10 mouse cellular contexts compared by ENCODE assay signal in genomic region chr11:89185862-89186261, GRCm38 (mm10).
A peak's percentile ranks its signal among the peaks of the same experiment; 100 is the strongest.
DNase-seq lines count a peak whose midpoint lies in the region; ATAC-seq and TF ChIP-seq lines count a peak whose summit lies in the region.
"Had no signal": no experiment of that assay in that cellular context is flagged by ENCODE, and none has a peak within 500 bp of the region (broad histone marks: within the 10 kb centered on the region; RNA-seq: fewer than 3 reads in every experiment).

No protein-coding gene starts in this region.

- H3K27me3 ChIP-seq in kidney, postnatal 0 days (ENCODE audit: insufficient read depth, low read length): no peaks in the 10 kb centered on the region
- H3K27me3 ChIP-seq in kidney, embryonic 14.5 days (ENCODE audit: control insufficient read depth, insufficient read depth, low read length): no peaks in the 10 kb centered on the region
- H3K27me3 ChIP-seq in lung, embryonic 15.5 days: no peaks in the 10 kb centered on the region
- H3K27me3 ChIP-seq: embryonic facial prominence, embryonic 15.5 days had no signal

- no peak overlapping the region for H3K27ac ChIP-seq in kidney, postnatal 0 days
- H3K27ac ChIP-seq in kidney, embryonic 14.5 days (ENCODE audit: low read depth, low read length): no peak overlapping the region
- peak overlapping the region; percentile 21; the same call in 1 of the 2 replicates for H3K27ac ChIP-seq in lung, embryonic 15.5 days

- intact Hi-C loops in left cerebral cortex, postnatal 36 days (cut with DNase I): no loop called here

- no peak overlapping the region for H3K4me3 ChIP-seq in kidney, postnatal 0 days (replicated peaks; ENCODE audit: low read depth, low read length)
- no peak overlapping the region for H3K4me3 ChIP-seq in kidney, embryonic 14.5 days (ENCODE audit: low read length)
- H3K4me3 ChIP-seq in lung, embryonic 15.5 days: no peak overlapping the region

- peaks cover 10% of the 10 kb centered on the region; the same call in 1 of the 2 replicates for H3K4me1 ChIP-seq in kidney, postnatal 0 days (replicated peaks; ENCODE audit: insufficient read depth, low read length)
- H3K4me1 ChIP-seq in kidney, embryonic 14.5 days (ENCODE audit: control insufficient read depth, insufficient read depth, low read length): peaks cover 6% of the 10 kb centered on the region; the same call in 1 of the 2 replicates
- H3K4me1 ChIP-seq in lung, embryonic 15.5 days: peaks cover 26% of the 10 kb centered on the region

- H3K4me2 ChIP-seq in kidney, postnatal 0 days (ENCODE audit: low read length): no peak overlapping the region
- H3K4me2 ChIP-seq in kidney, embryonic 14.5 days (replicated peaks; ENCODE audit: low read depth, low read length): no peak overlapping the region
- H3K4me2 ChIP-seq in lung, embryonic 15.5 days: no peak overlapping the region

- ATAC-seq in kidney, postnatal 0 days (replicated peaks; ENCODE audit: low FRiP score, low read depth): no peak
- no peak for ATAC-seq in kidney, embryonic 14.5 days (ENCODE audit: low FRiP score, low TSS enrichment)
- ATAC-seq in lung, embryonic 15.5 days (ENCODE audit: borderline replicate concordance, extremely low read depth, low FRiP score, low TSS enrichment): peak; percentile 40; the same call in 1 of the 2 replicates
- ATAC-seq: inflammation-experienced regulatory T-cells, adult 6 months had no signal

- no peaks in the 10 kb centered on the region for H3K36me3 ChIP-seq in kidney, postnatal 0 days (ENCODE audit: insufficient read depth, low read length)
- no peaks in the 10 kb centered on the region for H3K36me3 ChIP-seq in kidney, embryonic 14.5 days (ENCODE audit: control insufficient read depth, insufficient read depth, low read length)
- no peaks in the 10 kb centered on the region for H3K36me3 ChIP-seq in lung, embryonic 15.5 days
- H3K36me3 ChIP-seq: embryonic facial prominence, embryonic 15.5 days had no signal

- H3K9ac ChIP-seq in kidney, postnatal 0 days (ENCODE audit: low read depth, low read length): no peak overlapping the region
- H3K9ac ChIP-seq in kidney, embryonic 14.5 days (ENCODE audit: low read depth, low read length): no peak overlapping the region
- no peak overlapping the region for H3K9ac ChIP-seq in lung, embryonic 15.5 days
- H3K9ac ChIP-seq: embryonic facial prominence, embryonic 15.5 days had no signal

- no peak for TF ChIP-seq CTCF in kidney, postnatal 0 days (IDR thresholded peaks at IDR 0.05; ENCODE audit: low read depth)

- DNase-seq in adrenal gland, postnatal 25 days: peak; percentile 41
- DNase-seq in adrenal gland, adult 18-20 months (ENCODE audit: low spot score in 2 of 2): no peak
- DNase-seq in kidney, postnatal 0 days (ENCODE audit: low spot score): peak; percentile 34
- DNase-seq in cerebellum, adult 18-20 months: peak; percentile 76 to 77
- DNase-seq in left cerebral cortex, postnatal 36 days (ENCODE audit: low spot score in 2 of 2): no peak
- no peak for DNase-seq in layer of hippocampus, adult 11-12 months (ENCODE audit: low spot score)

- no peaks in the 10 kb centered on the region for H3K9me3 ChIP-seq in kidney, postnatal 0 days (replicated peaks; ENCODE audit: low read length)
- no peaks in the 10 kb centered on the region for H3K9me3 ChIP-seq in kidney, embryonic 14.5 days (ENCODE audit: control insufficient read depth, low read length)
- no peaks in the 10 kb centered on the region for H3K9me3 ChIP-seq in lung, embryonic 15.5 days
- H3K9me3 ChIP-seq: embryonic facial prominence, embryonic 15.5 days had no signal

- WGBS in kidney, postnatal 0 days: 54% methylated on average over 6 of the region's 6 CpGs
- 71% methylated on average over 6 of the region's 6 CpGs for WGBS in kidney, embryonic 14.5 days
- WGBS in lung, embryonic 15.5 days: 20% methylated on average over 5 of the region's 6 CpGs

Comparison
In these comparisons a context has a peak if more than half of its experiments do, and no peak if none do; other contexts are left out.
1. DNase-seq: peak in adrenal gland, postnatal 25 days (single experiment), kidney, postnatal 0 days (single experiment) and cerebellum, adult 18-20 months (2 of 2); none in adrenal gland, adult 18-20 months (0 of 2), left cerebral cortex, postnatal 36 days (0 of 2) and layer of hippocampus, adult 11-12 months (single experiment).